Mouse (Mus musculus) natural killer cell, adult 2 months (primary cell): ENCODE data around the gene Vwa5b2.

Source experiments
- DNase-seq, 2 experiments: peaks; one replicate each; pipeline ENCODE4 v3.0.0; 2022; ENCODE audit warnings: low spot score in 2 of 2

The Vwa5b2 gene

DNA sequence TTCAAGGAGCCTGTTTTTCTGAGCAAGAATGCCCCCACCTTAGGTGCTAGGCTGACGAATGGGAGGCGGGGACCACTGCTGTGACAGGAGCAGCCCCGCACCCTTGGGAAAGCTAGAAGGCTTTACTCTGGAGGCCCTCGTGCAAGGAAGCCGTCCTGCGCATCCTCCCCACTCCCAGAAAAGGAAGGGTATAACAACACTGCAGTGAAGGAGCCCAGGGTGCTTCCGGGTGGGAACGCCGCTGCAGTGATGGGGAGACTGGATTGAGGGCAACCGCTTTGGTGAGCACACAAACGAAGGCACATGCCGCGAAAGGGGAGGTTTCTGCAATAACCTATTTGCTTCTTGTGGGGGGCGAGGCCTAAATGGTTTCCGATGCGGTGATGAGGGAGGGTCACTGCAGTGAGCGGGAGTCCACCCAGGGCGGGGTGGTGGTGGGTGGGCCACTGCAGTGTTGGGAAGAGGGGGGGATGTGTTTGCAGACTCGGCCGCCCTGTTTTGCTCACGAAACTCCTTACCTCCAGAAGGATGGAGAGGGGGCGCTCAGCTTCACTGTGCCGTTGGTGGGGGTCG lies at the start of gene Vwa5b2:
Gene Vwa5b2, plus strand, starts transcription at position 106 of the 573 bp plus-strand sequence.
- DNase-seq, result no peak

GRCm38 (mm10) chr16:20539649-20540048 lies 49.6 kb upstream of the Vwa5b2 start:
- no peak for DNase-seq

DNA sequence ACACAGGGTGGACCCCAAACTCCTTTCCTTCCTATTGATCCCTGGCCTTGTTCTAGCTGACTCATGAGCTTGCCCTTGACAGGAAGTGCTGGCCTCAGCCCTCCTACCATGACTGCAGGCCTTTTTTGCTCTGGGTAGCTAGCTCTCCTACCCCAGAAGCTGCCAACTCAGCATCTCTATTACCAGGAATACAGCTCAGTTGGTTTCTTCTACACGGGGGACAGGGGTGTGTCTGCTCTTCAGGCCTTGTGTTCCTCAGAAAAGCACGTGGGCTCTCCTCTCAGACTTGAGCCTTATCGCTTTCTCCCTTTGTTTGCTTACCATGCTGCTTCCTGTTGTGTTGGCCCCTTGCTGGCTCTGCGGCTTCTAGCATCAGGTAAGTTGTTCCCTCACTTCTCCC lies 48.8 kb upstream of the Vwa5b2 start:
- no peak for DNase-seq

DNA sequence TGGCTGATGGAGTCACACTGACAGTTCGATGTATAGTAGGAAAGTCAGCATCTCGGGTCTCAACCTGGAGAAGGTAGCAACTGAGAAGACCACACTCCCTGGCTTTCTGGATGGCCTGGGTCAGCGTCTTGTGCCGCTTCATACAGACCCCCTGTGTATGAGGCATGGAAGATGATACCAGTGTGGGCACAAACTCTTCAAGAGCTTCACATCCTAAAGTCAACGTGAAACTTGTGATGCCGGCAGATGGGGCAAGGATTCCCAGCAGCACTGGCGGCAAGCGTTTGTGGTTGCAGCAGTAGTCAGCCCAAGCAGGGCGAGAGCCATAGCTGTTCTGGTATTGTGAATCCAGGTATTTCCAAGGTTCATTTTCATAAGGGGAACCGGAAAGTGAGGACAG lies 43.6 kb upstream of the Vwa5b2 start:
- DNase-seq, result no peak

GRCm38 (mm10) chr16:20547423-20547822 lies 41.8 kb upstream of the Vwa5b2 start:
- DNase-seq, result no peak

DNA sequence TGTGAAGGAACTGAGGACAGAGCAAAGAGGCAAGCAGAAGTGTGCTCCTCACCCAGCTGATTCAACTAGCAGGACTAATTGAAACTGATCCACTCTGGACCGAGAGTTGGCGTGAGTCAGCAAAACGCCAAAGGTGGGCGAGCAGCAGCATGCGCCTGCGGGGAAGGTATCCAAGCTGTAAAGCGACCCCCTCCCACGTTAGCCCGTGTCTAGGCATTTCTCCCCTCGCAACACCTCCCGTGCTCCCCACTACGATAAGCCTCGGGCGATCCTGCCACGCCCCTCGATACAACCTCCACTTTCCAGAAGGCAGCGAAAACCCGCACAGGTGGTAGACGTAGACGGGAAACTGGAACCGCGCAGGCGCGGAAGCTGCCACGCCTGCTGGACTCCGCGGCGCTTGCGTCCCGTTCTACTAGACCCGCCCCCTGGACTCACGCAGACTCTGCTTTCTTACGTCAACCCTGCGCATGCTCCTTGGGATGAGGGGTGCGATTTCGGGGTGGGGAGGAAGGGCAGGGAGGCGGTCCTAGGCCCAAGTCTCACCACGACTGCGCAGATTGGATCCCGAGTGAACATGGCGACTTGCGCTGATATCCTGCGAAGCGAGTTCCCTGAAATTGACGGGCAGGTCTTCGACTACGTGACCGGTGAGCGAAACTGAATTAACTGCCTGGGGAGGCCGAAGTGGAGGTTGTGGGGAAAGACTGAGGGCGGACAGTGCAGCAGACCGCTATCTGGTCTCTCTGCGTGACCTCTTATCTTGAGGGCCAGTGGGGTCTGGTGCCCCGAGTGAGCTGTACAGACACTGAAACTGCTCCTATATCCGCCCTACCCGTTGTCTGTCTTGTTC lies 40.9 kb upstream of the Vwa5b2 start, which contains the start of gene Abcf3:
Gene Abcf3, plus strand, starts transcription at position 482 of the 853 bp plus-strand sequence.
- DNase-seq, result peak; percentile 98 to 99

- DNase-seq, result no peak
Observed at GRCm38 (mm10) chr16:20549161-20549560, 40.1 kb upstream of the Vwa5b2 start.

DNA sequence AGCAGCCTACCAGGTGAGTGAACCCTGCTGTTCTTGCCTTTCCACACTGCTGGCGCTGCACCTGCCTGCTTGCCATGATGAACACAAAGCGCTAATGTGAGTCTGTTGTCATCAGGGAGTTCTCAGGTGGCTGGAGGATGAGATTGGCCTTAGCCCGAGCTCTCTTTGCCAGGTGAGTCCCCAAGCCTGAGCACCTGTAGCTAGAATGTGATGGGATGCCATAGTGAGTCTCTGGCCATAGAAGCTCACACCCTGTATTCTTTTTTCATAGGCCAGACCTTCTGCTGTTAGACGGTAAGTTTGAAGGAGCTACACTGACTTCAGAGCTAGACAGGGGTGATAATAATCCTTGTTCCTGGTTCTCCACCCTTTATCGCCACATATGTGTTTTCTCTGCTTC lies 37.6 kb upstream of the Vwa5b2 start:
- no peak for DNase-seq

- no peak for DNase-seq
Observed at GRCm38 (mm10) chr16:20552594-20552993, 36.7 kb upstream of the Vwa5b2 start.

- DNase-seq, result no peak
Observed at GRCm38 (mm10) chr16:20555000-20555399, 34.3 kb upstream of the Vwa5b2 start.

DNA sequence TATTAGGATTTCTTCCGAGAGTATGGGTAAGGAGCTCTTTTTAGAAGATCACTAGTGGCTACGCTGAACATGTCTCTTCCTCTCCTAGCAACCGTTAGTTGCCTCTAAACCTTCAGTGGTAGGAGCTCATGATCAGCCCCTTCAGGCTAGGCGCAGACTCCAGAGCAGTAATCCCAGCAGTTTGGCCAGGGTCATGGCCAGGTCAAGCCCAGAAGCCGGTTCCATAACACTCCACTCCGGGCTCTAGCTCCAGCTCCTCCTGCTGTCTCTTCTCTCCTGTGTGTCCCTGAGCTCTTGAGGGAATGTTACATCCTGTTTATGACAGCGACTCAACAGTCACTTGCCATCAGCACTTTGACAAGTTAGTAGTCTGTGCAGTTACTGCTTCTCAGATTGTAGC lies 31.9 kb upstream of the Vwa5b2 start:
- DNase-seq, result no peak

- DNase-seq, result no peak
Observed at GRCm38 (mm10) chr16:20565075-20565474, 24.2 kb upstream of the Vwa5b2 start.

DNA sequence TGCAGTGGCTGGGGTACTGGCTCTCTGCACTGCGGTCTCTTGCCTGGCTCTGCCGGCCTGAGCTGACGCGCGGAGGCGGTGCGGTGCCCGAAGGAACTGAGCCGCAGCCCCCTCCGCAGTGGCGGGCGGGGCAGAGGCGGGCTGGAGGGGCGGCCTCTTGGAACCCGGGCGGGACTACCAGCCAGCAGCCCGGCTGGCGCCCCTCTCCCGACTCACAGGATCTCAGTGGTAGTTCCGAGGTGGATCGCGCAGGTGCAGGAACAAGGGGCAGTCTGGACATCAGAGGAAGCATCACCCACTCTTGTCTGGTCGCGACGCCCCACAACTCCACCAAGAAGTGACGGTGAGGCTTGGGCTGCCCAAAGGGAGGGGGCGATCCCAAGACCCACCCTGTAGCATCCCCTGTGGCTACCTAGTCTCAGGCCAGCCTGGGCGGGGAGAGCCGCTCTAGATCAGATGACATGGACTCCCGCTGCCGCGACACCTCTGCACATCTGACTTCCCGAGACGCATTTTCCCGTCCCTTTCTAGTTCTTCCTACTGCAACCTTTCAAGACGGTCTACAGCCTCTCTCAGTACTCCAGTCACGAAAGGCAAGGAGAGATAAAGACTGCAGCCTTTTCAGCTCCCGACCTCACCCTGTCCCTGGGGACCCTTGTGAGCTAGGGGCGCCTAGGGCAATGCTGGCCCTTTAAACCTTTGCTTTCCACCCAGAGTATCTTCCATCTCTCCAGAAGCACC lies 838 bp downstream of the Vwa5b2 start:
- DNase-seq, result no peak

GRCm38 (mm10) chr16:20590680-20591038 lies 1.4 kb downstream of the Vwa5b2 start:
- no peak for DNase-seq

DNA sequence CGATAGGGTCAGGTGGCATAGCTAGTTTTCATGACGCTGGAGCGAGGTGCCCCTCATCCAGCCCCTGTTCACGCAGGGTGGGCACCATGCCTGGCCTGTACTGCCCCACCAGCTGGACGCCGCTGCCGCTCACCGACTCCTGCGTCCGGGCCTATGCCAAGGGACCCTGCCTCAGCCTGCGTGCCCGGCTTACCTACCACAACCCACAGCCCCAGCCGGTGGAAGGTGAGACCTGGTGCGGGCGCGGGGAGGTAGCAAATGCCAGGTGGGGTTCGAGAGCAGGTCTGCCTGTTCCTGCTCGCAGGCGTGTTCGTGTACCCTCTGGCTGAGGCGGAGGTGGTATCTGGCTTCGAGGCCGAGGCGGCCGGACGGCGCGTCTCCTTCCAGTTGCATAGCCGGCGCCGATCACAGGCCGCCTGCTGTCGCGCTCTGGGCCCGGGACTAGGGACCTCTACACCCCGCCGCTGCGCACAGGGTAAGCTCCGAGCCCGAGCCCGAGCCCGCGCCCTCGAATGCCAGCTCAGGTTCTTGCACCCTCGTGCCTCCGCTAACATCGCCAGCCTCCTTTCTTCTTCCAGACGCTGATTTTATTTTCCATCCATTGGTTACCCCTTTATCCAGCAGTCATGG lies 1.9 kb downstream of the Vwa5b2 start:
- no peak for DNase-seq

DNA sequence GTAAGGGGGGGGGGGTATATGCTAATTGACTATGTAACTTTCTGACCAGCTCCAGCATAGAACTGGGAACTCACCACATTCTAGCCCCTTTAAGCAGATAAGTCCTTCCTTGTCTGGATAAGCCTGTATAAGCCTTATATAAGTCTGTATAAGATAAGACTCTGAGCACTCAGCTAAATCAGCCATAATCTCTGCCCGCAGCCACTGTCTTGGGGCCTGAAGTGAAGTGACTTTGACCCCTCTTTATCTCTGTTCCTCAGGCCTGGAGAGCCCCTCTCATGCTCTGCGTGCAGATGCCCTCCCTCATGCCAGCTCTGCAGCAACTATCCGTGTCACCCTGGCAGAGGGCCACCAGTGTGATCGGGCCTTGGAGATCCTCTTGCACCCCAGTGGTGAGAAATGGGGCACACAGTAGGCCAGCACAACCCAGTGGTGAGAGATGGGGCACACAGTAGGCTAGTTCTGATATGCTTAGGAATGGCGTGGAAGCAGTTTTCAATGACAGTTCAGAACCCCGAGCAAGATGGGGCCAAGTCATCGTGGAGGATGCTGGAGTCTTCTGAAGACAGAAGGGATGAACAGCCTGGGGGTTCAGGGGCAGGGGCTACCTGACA lies 5.9 kb downstream of the Vwa5b2 start:
- no peak for DNase-seq

GRCm38 (mm10) chr16:20595737-20596136 lies 6.5 kb downstream of the Vwa5b2 start:
- DNase-seq, result no peak

DNA sequence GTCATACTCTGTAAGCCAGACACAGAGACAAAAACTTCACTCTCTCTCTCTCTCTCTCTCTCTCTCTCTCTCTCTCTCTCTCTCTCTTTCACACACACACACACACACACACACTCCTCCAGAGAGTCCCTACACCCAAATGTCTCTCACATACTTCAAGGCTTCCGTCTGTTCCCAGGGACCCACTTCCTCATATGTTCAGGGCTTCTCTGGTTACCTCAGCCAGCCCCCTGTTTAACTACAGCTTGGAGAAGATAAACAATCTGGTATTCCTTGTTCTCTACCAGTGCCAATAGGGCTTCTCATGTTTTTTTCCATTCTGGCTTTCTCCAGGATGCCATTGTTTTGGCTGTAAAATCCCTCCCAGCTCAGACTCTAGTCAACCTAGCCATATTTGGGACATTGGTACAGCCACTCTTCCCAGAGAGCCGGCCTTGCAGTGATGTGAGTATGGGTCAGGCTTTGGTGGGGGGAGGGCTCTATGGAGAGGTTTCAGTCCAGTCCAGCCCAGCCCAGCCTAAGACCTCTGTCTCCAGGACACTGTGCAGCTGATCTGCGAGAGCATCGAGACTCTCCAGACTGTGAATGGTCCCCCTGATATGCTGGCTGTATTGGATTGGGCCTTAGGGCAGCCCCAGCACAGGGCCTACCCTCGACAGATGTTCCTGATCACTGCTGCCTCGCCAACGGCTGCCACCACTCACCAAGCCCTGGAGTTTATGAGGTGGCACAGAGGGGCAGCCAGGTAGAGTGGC lies 7.6 kb downstream of the Vwa5b2 start:
- DNase-seq, result no peak

DNA sequence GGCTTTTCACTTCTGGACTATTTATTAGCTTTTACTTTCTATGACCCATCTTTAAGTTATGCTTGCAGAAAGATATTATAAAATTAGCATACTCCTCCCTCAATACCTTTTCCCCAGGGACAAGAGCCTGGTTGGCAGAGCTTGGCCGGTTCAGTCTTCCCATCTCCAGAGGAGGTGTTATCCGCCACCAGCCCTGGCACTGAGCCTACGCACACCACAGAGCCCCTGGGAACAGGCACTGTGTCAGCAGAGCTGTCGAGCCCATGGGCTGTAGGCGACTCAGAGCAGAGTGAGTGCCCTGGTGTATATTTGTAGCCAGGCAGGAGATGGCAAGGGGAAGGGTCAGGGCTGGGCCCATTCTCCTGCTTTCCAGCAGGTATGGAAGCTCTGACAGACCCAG lies 11.2 kb downstream of the Vwa5b2 start:
- no peak for DNase-seq

DNA sequence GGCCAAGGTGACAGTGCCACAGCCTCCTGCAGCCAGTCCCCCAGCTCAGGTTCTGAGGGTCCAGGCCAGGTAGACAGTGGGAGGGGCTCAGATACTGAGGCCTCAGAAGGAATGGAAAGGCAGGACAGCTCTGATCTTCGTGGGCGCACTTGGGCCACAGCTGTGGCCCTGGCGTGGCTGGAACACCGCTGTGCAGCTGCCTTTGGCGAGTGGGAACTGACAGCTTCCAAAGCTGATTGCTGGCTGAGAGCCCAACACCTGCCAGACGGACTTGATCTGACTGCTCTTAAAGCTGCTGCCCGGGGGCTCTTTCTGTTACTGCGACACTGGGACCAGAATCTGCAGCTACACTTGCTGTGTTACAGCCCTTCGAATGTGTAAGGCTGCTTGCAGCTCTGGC lies 15.4 kb downstream of the Vwa5b2 start:
- DNase-seq, result no peak
